Mouse (Mus musculus): ENCODE data around the gene Ier2. TPM values are rescaled to one million over a fixed set of nuclear protein-coding genes. Genes with fewer than 3 reads are reported as not detected.
"Not testable (repeated sequence)": the region's sequence is repeated elsewhere in the genome, so short reads cannot be mapped to it uniquely, and the experiment has no call there.

Ier2 gene
- polyA plus RNA-seq, 1 experiment from 2014 or later, result 24.5 TPM

DNA sequence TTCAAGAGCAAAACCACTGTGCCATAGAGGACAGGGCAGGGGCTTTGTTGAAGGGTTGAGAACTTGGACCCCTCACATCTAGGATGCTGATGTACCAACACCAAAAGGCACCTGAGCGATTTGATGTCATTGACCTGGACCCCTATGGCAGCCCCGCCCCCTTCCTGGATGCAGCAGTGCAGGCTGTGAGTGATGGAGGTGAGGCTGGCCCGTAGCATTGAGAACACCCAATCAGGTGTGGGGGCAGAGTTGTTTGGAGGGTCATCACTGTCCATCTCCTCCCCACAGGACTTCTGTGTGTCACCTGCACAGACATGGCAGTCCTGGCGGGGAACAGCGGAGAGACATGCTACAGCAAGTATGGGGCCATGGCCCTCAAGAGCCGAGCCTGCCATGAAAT is 32.5 kb upstream of the Ier2 start:
- Histone ChIP-seq H3K9ac (no peak overlapping the region), H3K4me1 (replicated peaks) (peaks cover 8% of the 10 kb centered on the region), H3K9me3 (no peaks in the 10 kb centered on the region), H3K36me3 (peaks cover 39% of the 10 kb centered on the region), H3K4me3 (no peak overlapping the region), H3K27ac (replicated peaks) (no peak overlapping the region), H3K4me2 (no peak overlapping the region), H3K27me3 (no peaks in the 10 kb centered on the region)
- 95% methylated on average over 6 of the region's 6 CpGs for WGBS
- no peak for ATAC-seq (ENCODE audit: low FRiP score, low read depth)

GRCm38 (mm10) chr8:84693332-84693731 is 30.7 kb upstream of the Ier2 start:
- WGBS, result 86% methylated on average over 4 of the region's 4 CpGs
- Histone ChIP-seq H3K27me3 (no peaks in the 10 kb centered on the region), H3K27ac (replicated peaks) (no peak overlapping the region), H3K4me3 (no peak overlapping the region), H3K4me2 (no peak overlapping the region), H3K9me3 (no peaks in the 10 kb centered on the region), H3K36me3 (peaks cover 26% of the 10 kb centered on the region), H3K9ac (no peak overlapping the region), H3K4me1 (replicated peaks) (peaks cover 17% of the 10 kb centered on the region)
- no peak for ATAC-seq (ENCODE audit: low FRiP score, low read depth)

GRCm38 (mm10) chr8:84689091-84689915 is 26.7 kb upstream of the Ier2 start:
- H3K4me1 ChIP-seq (replicated peaks), result peaks cover 50% of the 10 kb centered on the region

GRCm38 (mm10) chr8:84687705-84688100 is 25.1 kb upstream of the Ier2 start, which contains the start of gene Nacc1:
Nacc1 (minus strand) TSS chr8:84687862.
- peak within 1 kb of the TSS; percentile 98 for H3K9ac ChIP-seq
- ATAC-seq (ENCODE audit: low FRiP score, low read depth), result peak; percentile 82
- H3K27me3 ChIP-seq, result no peaks in the 10 kb centered on the region
- WGBS, result under 1% methylated on average over 30 of the region's 37 CpGs
- H3K27ac ChIP-seq (replicated peaks), result peak within 1 kb of the TSS; percentile 84
- H3K4me1 ChIP-seq (replicated peaks), result peaks cover 50% of the 10 kb centered on the region
- H3K9me3 ChIP-seq, result no peaks in the 10 kb centered on the region
- peaks cover 13% of the 10 kb centered on the region for H3K36me3 ChIP-seq
- H3K4me3 ChIP-seq, result peak within 1 kb of the TSS; percentile 98
- H3K4me2 ChIP-seq, result peak within 1 kb of the TSS; percentile 91

More at GRCm38 (mm10) chr8:84689091-84689915, 26.7 kb upstream of the Ier2 start:
- Histone ChIP-seq H3K27me3 (no peaks in the 10 kb centered on the region), H3K36me3 (peaks cover 14% of the 10 kb centered on the region), H3K9ac (peak overlapping the region; percentile 51), H3K9me3 (no peaks in the 10 kb centered on the region), H3K27ac (replicated peaks) (peak overlapping the region; percentile 62), H3K4me3 (peak overlapping the region; percentile 60), H3K4me2 (peak overlapping the region; percentile 91)
- 1% methylated on average over 47 of the region's 47 CpGs for WGBS
- ATAC-seq (ENCODE audit: low FRiP score, low read depth), result peak; percentile 86

- peak overlapping the region; percentile 91 for H3K4me2 ChIP-seq
- peak overlapping the region; percentile 84 for H3K27ac ChIP-seq (replicated peaks)
- peak overlapping the region; percentile 98 for H3K9ac ChIP-seq
- H3K36me3 ChIP-seq, result peaks cover 9% of the 10 kb centered on the region
- H3K4me1 ChIP-seq (replicated peaks), result peaks cover 50% of the 10 kb centered on the region
- no peaks in the 10 kb centered on the region for H3K27me3 ChIP-seq
- H3K4me3 ChIP-seq, result peak overlapping the region; percentile 98
- peak; percentile 49 for ATAC-seq (ENCODE audit: low FRiP score, low read depth)
- no peaks in the 10 kb centered on the region for H3K9me3 ChIP-seq
- under 1% methylated on average over 53 of the region's 62 CpGs for WGBS
These were observed 24.5 kb upstream of the Ier2 start for GRCm38 (mm10) chr8:84687003-84687704.

GRCm38 (mm10) chr8:84686191-84687002 is 23.7 kb upstream of the Ier2 start, which contains the start of gene Trmt1:
Trmt1 (plus strand) TSS chr8:84686307.
- Histone ChIP-seq H3K4me1 (replicated peaks) (peaks cover 50% of the 10 kb centered on the region), H3K27ac (replicated peaks) (peak within 1 kb of the TSS; percentile 84), H3K4me2 (peak within 1 kb of the TSS; percentile 91), H3K9me3 (no peaks in the 10 kb centered on the region), H3K4me3 (peak within 1 kb of the TSS; percentile 98), H3K36me3 (peaks cover 7% of the 10 kb centered on the region), H3K27me3 (no peaks in the 10 kb centered on the region), H3K9ac (peak within 1 kb of the TSS; percentile 98)
- WGBS, result 9% methylated on average over 20 of the region's 20 CpGs
- peak; percentile 12; the same call in 1 of the 2 replicates for ATAC-seq (ENCODE audit: low FRiP score, low read depth)

DNA sequence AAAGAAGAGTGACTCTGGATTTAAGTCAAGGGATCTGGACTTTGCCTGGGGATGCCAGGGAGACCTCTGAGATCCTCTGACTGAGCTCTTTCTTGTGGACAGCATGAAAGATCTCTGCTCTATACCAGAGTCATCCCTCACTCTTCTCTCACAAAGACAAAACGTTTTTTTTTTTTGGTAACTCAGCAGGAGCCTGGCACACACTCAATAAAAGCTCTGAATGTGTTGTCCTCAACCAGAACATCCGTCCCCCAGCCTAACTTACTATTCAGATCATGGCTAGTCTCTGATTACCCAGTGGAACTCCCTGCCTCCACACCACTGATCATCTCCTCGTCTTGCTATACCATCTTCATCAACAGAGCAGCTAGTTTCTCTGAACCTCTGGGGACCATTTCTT is 21.9 kb upstream of the Ier2 start:
- WGBS, result 19% methylated on average over 3 of the region's 3 CpGs
- Histone ChIP-seq H3K9ac (no peak overlapping the region), H3K4me1 (replicated peaks) (peaks cover 40% of the 10 kb centered on the region), H3K4me3 (no peak overlapping the region), H3K36me3 (no peaks in the 10 kb centered on the region), H3K27ac (replicated peaks) (no peak overlapping the region), H3K27me3 (no peaks in the 10 kb centered on the region), H3K9me3 (no peaks in the 10 kb centered on the region), H3K4me2 (no peak overlapping the region)
- no peak for ATAC-seq (ENCODE audit: low FRiP score, low read depth)

DNA sequence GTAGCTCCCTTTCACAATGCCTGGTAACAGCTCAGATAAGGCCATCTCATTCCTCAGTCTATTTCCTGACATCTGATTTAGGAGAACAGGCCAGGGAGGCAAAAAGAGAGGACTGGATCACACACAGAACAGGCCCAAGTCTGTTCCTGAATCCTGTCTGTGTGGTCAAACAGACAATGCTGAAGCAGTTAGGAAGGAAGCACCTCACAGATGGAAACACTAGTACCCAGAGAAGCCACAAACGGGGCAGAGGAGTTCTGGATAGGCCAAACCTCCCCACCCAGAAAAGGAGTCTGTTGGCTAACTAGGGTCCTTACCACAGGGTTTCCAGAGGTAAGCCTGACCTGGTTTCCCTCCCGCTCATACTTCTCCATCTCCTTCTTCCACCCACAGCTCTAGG is 19.6 kb upstream of the Ier2 start:
- Histone ChIP-seq H3K27me3 (no peaks in the 10 kb centered on the region), H3K9ac (no peak overlapping the region), H3K4me2 (no peak overlapping the region), H3K4me3 (no peak overlapping the region), H3K36me3 (no peaks in the 10 kb centered on the region), H3K9me3 (no peaks in the 10 kb centered on the region), H3K27ac (replicated peaks) (no peak overlapping the region), H3K4me1 (replicated peaks) (peaks cover 26% of the 10 kb centered on the region)
- no peak for ATAC-seq (ENCODE audit: low FRiP score, low read depth)
- 87% methylated on average over 2 of the region's 2 CpGs for WGBS

GRCm38 (mm10) chr8:84681476-84681875 is 18.8 kb upstream of the Ier2 start:
- WGBS, result 75% methylated on average over 2 of the region's 2 CpGs
- no peaks in the 10 kb centered on the region for H3K9me3 ChIP-seq
- no peaks in the 10 kb centered on the region for H3K27me3 ChIP-seq
- H3K36me3 ChIP-seq, result no peaks in the 10 kb centered on the region
- no peak for ATAC-seq (ENCODE audit: low FRiP score, low read depth)
- peaks cover 21% of the 10 kb centered on the region for H3K4me1 ChIP-seq (replicated peaks)
- no peak overlapping the region for H3K9ac ChIP-seq
- no peak overlapping the region for H3K27ac ChIP-seq (replicated peaks)
- no peak overlapping the region for H3K4me3 ChIP-seq
- H3K4me2 ChIP-seq, result no peak overlapping the region

DNA sequence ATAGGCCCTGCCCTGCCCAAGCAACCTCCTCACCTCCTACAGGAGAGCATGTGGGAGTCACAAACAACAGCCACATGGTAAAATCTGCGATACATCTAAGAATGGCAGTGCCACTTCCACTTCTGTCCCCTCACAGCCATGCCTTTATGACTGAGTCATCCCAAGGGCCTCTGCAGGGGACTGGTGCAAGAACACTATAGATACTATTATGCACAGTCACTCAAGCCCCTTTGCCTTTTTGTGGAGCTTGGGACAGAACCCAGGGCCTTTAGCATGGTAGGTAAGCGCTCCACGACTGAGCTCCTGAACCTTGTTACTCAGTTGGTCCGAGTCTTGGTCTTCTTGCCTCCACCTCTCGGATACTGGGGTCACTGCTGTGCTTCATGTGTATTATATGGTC is 14.7 kb upstream of the Ier2 start:
- H3K4me2 ChIP-seq, result no peak overlapping the region
- no peaks in the 10 kb centered on the region for H3K4me1 ChIP-seq (replicated peaks)
- peaks cover 37% of the 10 kb centered on the region for H3K36me3 ChIP-seq
- H3K9me3 ChIP-seq, result no peaks in the 10 kb centered on the region
- no peak overlapping the region for H3K9ac ChIP-seq
- H3K27ac ChIP-seq (replicated peaks), result no peak overlapping the region
- ATAC-seq (ENCODE audit: low FRiP score, low read depth), result no peak
- no peaks in the 10 kb centered on the region for H3K27me3 ChIP-seq
- 95% methylated on average over 5 of the region's 5 CpGs for WGBS
- no peak overlapping the region for H3K4me3 ChIP-seq

DNA sequence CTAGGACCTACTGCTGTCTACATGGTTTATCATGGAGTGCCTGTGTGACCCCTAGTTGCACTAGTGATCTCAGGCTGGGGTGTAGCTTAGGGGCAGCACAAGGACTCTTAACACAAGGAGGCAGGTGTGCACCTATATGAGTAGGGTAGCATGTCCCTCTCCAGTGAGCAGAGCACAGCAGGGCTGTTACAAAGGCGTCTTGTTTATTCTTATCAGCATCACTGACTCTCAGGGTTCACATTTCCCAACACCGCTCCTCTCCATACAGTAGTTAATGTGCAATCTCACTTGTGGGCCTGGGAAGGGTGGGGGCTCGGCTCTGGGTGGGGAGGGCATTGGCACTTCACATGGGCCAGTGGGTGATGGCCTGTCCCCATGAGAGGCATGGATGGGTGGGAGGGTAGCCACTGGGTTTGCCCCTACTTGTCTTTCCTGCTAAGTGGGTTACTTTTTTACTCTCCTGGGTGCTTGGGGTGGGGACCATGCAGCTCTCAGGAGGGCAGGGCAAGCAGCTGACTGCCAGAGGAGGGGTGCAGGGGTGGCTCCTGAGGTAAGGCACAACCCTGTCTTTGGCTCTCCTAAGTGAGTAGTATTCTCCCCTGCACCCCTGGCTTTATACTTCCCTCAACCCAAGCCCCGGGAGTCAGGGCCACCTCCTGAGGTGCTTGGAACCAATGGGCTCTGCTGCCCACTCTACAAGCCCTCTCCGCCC is 7.8 kb upstream of the Ier2 start:
- peaks cover 12% of the 10 kb centered on the region for H3K4me1 ChIP-seq (replicated peaks)
- 91% methylated on average over 5 of the region's 5 CpGs for WGBS
- peaks cover 33% of the 10 kb centered on the region for H3K36me3 ChIP-seq
- H3K4me3 ChIP-seq; H3K27ac ChIP-seq (replicated peaks); H3K27me3 ChIP-seq; H3K9me3 ChIP-seq; H3K4me2 ChIP-seq; ATAC-seq (ENCODE audit: low FRiP score, low read depth); H3K9ac ChIP-seq: not testable (repeated sequence)
